Mouse (Mus musculus) heart, postnatal 0 days (tissue): Measurements from ENCODE around the gene Epha8. TPM values are rescaled to one million over a fixed set of nuclear protein-coding genes. Genes with fewer than 3 reads are reported as not detected.

Source experiments
- ATAC-seq: fragments of 200-750 bp; cut with Nextera tagmentation; 2 replicates; pipeline ENCODE4 v1.8.0; 2017; ENCODE audit warnings: low read depth, moderate number of reproducible peaks, moderate library complexity; ENCODE audit not compliant: insufficient read depth
- DNase-seq: peaks from one replicate; pipeline ENCODE4 v3.0.0-alpha.2; 2016; ENCODE audit warnings: low spot score
- H3K27ac ChIP-seq: fragments of 300-500 bp; sonication (generic); 2 replicates; pipeline ENCODE4 v1.5.1; 2014; ENCODE audit warnings: low read depth, mild to moderate bottlenecking
- H3K27me3 ChIP-seq: fragments of 300-500 bp; sonication (generic); 2 replicates; pipeline ENCODE4 v1.6.1; 2014; ENCODE audit warnings: low read length, mixed read lengths; ENCODE audit not compliant: control insufficient read depth, insufficient read depth
- H3K36me3 ChIP-seq: fragments of 300-500 bp; sonication (generic); replicated peaks from 2 replicates; pipeline ENCODE4 v1.6.1; 2014; ENCODE audit warnings: low read length, mixed read lengths; ENCODE audit not compliant: control insufficient read depth, insufficient read depth
- H3K4me1 ChIP-seq: fragments of 300-500 bp; sonication (generic); 2 replicates; pipeline ENCODE4 v1.6.1; 2014; ENCODE audit warnings: antibody characterized with exemption; ENCODE audit not compliant: control insufficient read depth, insufficient read depth
- H3K4me2 ChIP-seq: fragments of 300-500 bp; sonication (generic); 2 replicates; pipeline ENCODE4 v1.6.1; 2014; ENCODE audit warnings: low read depth, mild to moderate bottlenecking, low read length, moderate library complexity
- H3K4me3 ChIP-seq: fragments of 300-500 bp; sonication (generic); 2 replicates; pipeline ENCODE4 v1.5.1; 2014; ENCODE audit warnings: low read depth, low read length
- H3K9ac ChIP-seq: fragments of 300-500 bp; sonication (generic); replicated peaks from 2 replicates; pipeline ENCODE4 v1.6.1; 2014; ENCODE audit warnings: low read depth, low read length, mixed read lengths
- H3K9me3 ChIP-seq: fragments of 300-500 bp; sonication (generic); replicated peaks from 2 replicates; pipeline ENCODE4 v1.6.1; 2016; ENCODE audit warnings: low read length; ENCODE audit not compliant: control insufficient read depth
- CTCF ChIP-seq: IDR thresholded peaks from 2 replicates; pipeline ENCODE4 v1.5.1; 2016; ENCODE audit warnings: antibody characterized with exemption, control low read depth, low read depth
- EP300 ChIP-seq: IDR thresholded peaks from 2 replicates; pipeline ENCODE4 v1.6.1; 2016; ENCODE audit warnings: antibody characterized with exemption, low read depth
- WGBS: fragments of 180-500 bp; shearing (Covaris S2); extraction: QIAGEN DNeasy Blood & Tissue Kit; methylation state at CpG from one replicate; pipeline ENCODE4 v1.1.7; 2014; 5-methylcytosine and 5-hydroxymethylcytosine counted together
- polyA plus RNA-seq: library from polyadenylated mRNA; unstranded; fragments of >200 nt; fragmentation: Nextera tagmentation; extraction: Ambion mirVana; gene quantifications from 2 replicates; pipeline ENCODE4 v1.2.1, GENCODE M21; 2015
- total RNA-seq: library from RNA; depleted of rRNA; stranded (reverse); fragments of >200 nt; gene quantifications from 2 replicates; pipeline ENCODE4 v1.2.3, GENCODE M21; 2014; ENCODE audit warnings: low replicate concordance; rRNA removed

Gene Epha8
- total and polyA plus RNA-seq, 2 experiments from 2014 or later = 0.08 TPM; not detected in 1

DNA sequence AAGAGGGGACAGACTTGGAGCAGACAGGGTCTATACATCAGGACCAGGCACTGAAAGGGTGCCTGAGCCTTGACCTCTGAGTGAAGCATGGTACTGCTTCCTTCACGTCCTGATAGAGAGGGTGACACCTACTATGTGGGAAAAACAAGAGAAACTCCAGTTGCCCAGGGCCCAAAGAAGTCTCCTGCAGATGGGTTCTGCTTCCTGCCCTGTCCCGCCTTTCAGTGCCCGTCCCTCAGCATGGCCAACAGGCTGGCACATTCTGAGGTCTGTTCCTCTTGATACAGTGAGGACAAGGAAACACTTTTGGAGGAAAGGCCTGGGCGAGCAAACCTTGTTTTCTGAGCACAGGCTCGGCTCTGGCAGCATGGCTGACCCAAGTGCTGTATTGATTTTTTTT is 68.9 kb downstream of the Epha8 start:
- ATAC-seq (no peak), DNase-seq (no peak)

DNA sequence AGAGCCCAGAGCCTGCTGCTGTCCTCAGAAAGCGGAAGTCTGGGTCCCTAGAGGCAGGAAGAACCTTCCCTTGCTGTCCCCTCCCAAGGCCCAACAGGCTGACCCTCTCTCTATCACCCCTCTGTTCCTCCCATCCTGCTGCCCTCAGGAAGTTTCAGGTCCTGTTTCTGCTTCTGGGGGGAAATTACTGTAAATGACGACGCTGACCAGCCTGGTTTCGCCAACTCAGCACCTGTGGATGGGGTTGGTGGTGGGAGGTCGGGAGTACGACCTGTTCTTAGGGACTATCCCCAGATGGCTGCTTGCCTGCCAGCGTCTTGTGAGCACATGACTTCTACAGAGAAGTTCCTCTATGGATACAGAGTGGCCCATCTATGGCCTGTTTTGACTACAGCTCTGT is 70.5 kb downstream of the Epha8 start, which contains the start of gene C1qb:
C1qb (minus strand) TSS at position 87 of the 400 bp plus-strand sequence.
- Histone ChIP-seq H3K4me3 (no peak within 1 kb of the TSS), H3K9ac (no peak within 1 kb of the TSS), H3K9me3 (no peaks in the 10 kb centered on the region), H3K4me2 (no peak within 1 kb of the TSS), H3K27ac (no peak within 1 kb of the TSS), H3K27me3 (0 out of 2 replicates have a peak, but pooled peaks cover 6% of the 10 kb centered on the region), H3K4me1 (no peaks in the 10 kb centered on the region), H3K36me3 (no peaks in the 10 kb centered on the region)
- ATAC-seq (no peak), DNase-seq (no peak)
- TF ChIP-seq EP300 (no peak), CTCF (no peak)
- WGBS = 60% methylated on average over 7 of the region's 7 CpGs

More for the DNA sequence above, 68.9 kb downstream of the Epha8 start:
- TF ChIP-seq CTCF (no peak), EP300 (no peak)
- Histone ChIP-seq H3K4me2 (no peak overlapping the region), H3K9me3 (no peaks in the 10 kb centered on the region), H3K9ac (no peak overlapping the region), H3K27ac (no peak overlapping the region), H3K27me3 (peaks cover 21% of the 10 kb centered on the region), H3K4me3 (no peak overlapping the region), H3K36me3 (no peaks in the 10 kb centered on the region), H3K4me1 (no peaks in the 10 kb centered on the region)
- 61% methylated on average over 5 of the region's 5 CpGs for WGBS

Other genes starting within 250 kb of the Epha8 start
- gene Ephb2, start 120.8 kb downstream of the Epha8 start, total RNA-seq = 6.4 and 10.2 TPM in 2 replicates
- gene Ephb2, start 120.8 kb downstream of the Epha8 start, polyA plus RNA-seq = 0.19 and 0.23 TPM in 2 replicates
- gene C1qb, start 70.6 kb downstream of the Epha8 start, total RNA-seq = 38.7 and 64.1 TPM in 2 replicates
- gene C1qb, start 70.6 kb downstream of the Epha8 start, polyA plus RNA-seq = 37.2 and 39.8 TPM in 2 replicates
- gene C1qc, start 63.8 kb downstream of the Epha8 start, total RNA-seq = 31.1 and 49.2 TPM in 2 replicates
- 19.3 and 22.4 TPM in 2 replicates for gene C1qc, start 63.8 kb downstream of the Epha8 start, polyA plus RNA-seq
- gene C1qa, start 58.0 kb downstream of the Epha8 start, total RNA-seq = 40.9 and 50.6 TPM in 2 replicates
- gene C1qa, start 58.0 kb downstream of the Epha8 start, polyA plus RNA-seq = 25.9 and 27.6 TPM in 2 replicates
- gene Zbtb40, start 92.0 kb upstream of the Epha8 start, total RNA-seq = 6.8 and 11.3 TPM in 2 replicates
- gene Zbtb40, start 92.0 kb upstream of the Epha8 start, polyA plus RNA-seq = 1.1 and 1.3 TPM in 2 replicates